Mouse (Mus musculus) retina, postnatal 1 day (tissue): ENCODE results near the gene Gm17657.
"Not testable (repeated sequence)": the region's sequence is repeated elsewhere in the genome, so short reads cannot be mapped to it uniquely, and the experiment has no call there.

Experiments used
- DNase-seq: peaks from one replicate; pipeline ENCODE4 v3.0.0-alpha.2; 2012

Gm17657 gene

GRCm38 (mm10) chr17:29500243-29500740 is 49.1 kb downstream of the Gm17657 start:
- no peak for DNase-seq

GRCm38 (mm10) chr17:29499511-29499910 is 49.9 kb downstream of the Gm17657 start:
- DNase-seq, result no peak

DNA sequence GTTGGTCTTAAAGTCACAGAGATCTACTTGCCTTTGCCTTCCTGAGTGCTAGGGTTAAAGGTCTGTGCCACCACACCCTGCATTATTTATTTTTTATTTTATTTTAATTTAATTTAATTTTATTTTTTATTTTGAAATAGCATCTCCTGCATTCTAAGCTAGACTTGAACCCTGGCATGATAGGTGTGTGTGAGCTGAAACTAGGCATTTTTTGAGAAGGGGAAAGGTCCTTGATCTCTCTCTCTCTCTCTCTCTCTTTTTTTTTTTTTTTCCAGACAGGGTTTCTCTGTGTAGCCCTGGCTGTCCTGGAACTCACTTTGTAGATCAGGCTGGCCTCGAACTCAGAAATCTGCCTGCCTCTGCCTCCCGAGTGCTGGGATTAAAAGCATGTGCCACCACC is 50.5 kb downstream of the Gm17657 start:
- DNase-seq, result not testable (repeated sequence)

DNA sequence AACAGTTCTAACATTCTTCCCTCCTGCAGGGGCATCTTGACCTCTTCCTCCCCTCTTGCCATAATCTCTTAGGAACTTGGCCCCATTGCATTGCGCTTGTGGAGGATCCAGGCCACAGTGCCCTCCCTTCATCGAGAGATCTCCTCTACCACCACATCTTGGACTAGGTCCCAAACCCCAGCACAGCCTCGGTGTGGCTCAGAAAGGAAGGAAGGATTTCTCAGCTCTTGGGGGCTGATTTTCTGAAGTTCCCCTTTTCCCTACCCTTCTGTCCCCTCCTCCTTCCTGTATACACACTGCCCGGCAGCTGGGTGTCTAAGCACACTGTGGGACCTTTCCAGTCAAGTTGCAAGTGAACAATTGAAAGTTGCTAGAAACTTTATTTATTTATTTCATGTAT is 51.4 kb downstream of the Gm17657 start:
- no peak for DNase-seq

DNA sequence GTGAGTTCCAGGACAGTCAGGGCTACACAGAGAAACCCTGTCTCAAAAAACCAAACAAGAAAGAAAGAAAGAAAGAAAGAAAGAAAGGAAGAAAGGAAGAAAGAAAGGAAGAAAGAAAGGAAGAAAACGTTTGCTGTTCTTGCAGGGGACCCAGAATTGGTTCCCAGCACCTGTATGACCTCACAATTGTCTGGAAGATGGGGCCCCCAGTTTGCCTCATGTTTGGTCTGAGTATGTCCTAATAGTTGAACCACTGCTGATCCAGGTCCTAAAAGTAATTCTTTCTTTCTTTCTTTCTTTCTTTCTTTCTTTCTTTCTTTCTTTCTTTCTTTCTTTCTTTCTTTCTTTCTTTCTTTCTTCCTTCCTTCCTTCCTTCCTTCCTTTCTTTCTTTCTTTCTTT is 52.0 kb downstream of the Gm17657 start:
- DNase-seq, result not testable (repeated sequence)

DNA sequence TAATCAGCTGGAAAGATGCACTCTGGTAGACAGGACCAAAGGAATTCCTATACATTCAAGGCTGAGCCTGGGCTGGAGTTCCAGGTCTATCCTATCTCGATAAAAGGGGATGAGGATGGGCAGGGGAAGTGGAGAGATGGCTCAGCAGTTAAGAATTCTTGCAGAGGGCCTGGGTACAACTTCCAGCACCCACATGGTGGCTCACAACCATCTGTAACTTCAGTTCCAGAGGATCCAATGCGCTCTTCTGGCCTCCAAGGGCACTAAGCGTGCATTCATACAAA is 52.4 kb downstream of the Gm17657 start:
- DNase-seq, result no peak

GRCm38 (mm10) chr17:29496211-29497070 is 53.0 kb downstream of the Gm17657 start:
- DNase-seq, result peak; percentile 25

GRCm38 (mm10) chr17:29494732-29495076 is 54.7 kb downstream of the Gm17657 start:
- no peak for DNase-seq

DNA sequence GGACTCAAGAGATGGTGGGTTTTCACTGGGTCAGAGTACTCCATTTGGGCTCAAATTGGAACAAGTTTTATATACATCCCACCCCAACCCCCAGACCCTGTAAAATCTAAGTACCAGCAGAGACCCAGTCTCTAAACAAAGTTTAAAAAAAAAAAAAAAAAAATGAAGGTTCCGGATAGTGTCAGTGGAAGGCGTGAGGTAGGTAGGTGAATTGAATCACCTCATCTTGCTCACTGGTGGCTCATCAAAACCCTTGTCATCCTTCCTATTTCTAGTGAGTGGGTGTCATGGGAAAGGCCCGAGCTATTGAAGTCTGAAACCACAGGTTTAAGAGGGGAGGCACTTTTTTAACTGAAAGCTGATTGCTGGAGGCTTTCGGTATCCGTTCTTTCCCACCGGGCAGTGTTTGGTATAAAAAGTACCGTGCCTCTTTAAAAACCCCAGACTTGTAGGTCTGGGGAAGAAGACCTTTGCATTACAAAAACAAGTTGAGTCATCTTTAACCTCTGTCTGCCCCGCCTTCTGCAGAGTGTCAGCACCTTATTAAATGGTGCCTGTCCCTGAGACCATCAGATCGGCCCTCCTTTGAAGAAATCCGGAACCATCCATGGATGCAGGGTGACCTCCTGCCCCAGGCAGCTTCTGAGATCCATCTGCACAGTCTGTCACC is 55.2 kb downstream of the Gm17657 start:
- DNase-seq, result no peak

GRCm38 (mm10) chr17:29493461-29493980 is 55.9 kb downstream of the Gm17657 start:
- DNase-seq, result no peak

DNA sequence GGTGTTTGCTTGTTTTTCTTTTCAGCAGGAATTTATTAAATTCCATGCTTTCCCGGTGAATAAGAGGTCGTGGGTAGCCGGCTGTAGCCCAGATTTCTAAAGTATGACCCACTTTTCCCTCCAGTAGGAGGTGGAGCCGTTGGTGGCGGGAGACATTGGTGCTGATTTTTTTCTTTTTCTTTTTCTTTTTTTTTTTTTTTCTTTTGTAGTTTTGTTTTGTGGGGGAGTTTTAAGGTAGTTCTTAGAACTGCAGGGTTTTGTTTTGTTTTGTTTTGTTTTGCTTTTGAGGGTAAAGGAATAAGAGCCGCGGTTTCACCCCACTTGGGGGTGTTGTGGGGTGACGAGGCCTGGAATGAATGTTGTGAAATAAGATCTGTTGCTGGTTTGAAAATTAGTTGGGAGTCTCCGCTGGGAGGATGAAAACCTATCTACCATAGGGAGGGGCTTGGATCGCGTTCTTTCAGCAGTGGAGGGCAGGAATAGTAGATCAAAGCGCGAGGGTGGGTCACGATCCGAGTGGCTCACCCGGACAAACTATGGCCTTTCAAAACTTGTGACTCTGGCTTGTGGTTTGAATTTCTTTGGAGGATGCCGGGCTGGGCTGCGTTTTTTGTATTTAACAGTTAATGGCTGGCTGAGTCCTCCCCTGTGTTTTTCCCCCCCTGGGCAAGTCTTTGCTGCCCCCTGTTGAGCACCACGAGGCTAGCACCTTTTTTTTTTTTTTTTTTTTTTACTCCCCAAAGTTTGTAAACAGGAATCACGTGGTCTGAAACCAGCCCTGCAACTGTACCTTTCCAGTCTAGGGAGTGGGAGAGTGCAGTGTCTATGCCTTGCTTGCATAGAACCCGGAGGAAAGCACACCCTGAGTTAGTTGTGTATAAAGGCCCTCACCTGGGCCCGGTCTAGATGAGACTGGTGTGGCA is 56.9 kb downstream of the Gm17657 start:
- peak; percentile 87 for DNase-seq

DNA sequence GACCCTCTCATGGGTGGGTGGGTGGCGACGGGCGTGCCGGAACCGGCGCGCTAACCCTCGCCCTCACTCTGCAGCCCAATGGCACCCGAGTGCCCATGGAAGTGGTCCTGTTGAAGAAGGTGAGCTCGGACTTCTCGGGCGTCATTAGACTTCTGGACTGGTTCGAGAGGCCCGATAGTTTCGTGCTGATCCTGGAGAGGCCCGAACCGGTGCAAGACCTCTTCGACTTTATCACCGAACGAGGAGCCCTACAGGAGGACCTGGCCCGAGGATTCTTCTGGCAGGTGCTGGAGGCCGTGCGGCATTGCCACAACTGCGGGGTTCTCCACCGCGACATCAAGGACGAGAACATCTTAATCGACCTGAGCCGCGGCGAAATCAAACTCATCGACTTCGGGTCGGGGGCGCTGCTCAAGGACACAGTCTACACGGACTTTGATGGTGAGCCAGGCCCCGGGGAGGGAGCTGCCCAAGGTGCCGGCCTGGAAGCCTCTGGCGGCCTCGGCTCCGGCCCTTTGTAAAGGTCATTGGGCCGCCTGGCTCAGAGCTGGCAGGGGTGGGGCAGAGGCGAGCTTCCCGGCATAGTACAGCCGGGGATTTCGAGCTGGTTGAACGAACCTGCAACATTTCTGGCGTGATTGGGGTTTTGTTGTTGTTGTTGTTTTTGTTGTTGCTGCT is 57.7 kb downstream of the Gm17657 start:
- peak; percentile 67 for DNase-seq

DNA sequence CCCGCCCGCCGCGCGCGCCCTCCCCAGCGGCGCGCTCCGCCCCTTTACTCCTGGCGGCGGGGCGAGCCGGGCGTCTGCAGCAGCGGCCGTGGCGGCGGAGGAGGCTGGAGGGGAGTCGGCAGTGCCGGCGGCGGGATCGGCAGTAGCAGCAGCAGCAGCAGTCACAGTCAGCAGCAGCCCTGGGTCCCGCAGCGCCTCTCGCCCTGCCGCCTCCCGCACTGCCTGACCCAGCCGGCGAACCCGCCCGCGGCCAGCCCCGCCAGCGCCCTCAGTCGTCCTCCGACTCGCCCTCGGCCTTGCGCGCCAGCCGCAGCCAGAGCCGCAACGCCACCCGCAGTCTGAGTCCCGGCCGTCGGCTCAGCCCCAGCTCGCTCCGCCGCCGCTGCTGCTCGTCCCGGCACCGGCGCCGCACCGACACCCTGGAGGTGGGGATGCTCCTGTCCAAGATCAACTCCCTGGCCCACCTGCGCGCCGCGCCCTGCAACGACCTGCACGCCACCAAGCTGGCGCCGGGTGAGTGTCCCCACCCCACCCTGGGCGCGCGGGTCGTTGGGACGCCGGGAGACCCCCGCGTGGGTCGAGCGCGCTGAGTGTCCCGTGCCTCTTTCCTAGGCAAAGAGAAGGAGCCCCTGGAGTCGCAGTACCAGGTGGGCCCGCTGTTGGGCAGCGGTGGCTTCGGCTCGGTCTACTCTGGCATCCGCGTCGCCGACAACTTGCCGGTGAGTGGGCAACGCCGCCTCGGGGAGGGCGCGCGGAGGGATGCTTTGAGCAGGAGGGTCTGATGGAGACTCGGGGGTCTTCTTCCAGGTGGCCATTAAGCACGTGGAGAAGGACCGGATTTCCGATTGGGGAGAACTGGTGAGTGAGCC is 58.5 kb downstream of the Gm17657 start, which contains the start of gene Pim1:
TSS of gene Pim1 (plus strand) at position 41 of the 869 bp plus-strand sequence.
- peak; percentile 72 for DNase-seq

DNA sequence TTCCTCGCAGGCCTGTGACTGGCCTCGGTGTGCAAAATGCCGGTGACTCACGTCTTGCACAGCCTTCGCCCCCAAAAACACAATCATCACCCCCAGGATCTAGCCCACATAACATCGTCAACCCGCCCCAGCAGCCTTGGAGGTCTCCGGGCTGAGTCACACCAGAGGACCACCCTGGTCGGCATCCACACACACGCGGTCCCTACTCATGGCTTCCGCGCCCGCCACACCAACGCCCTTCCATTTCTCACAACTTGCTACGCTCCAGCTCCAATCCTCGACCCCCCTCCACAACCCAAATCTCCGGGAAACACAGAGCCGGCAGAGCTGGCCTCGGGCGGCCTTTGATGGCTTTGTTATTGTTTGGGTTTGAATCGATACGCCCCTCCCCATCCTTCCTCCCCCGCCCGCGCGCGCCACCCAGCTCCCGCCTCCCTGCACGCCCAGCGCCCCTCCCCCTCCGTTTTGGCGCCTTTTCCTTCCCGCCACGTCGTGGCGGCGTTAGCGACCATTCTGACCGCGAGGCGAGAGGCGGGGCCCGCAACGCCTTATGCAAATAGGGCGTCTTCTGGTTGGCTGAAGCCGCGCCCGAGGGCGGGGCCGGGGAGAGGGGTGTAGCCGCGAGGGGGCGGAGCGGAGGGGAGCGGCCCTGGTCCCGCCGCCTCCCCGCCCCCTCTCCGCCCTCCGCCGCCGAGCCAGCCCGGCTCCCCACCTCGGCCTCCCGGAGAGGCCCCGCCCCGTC is 59.3 kb downstream of the Gm17657 start:
- peak; percentile 100 for DNase-seq

DNA sequence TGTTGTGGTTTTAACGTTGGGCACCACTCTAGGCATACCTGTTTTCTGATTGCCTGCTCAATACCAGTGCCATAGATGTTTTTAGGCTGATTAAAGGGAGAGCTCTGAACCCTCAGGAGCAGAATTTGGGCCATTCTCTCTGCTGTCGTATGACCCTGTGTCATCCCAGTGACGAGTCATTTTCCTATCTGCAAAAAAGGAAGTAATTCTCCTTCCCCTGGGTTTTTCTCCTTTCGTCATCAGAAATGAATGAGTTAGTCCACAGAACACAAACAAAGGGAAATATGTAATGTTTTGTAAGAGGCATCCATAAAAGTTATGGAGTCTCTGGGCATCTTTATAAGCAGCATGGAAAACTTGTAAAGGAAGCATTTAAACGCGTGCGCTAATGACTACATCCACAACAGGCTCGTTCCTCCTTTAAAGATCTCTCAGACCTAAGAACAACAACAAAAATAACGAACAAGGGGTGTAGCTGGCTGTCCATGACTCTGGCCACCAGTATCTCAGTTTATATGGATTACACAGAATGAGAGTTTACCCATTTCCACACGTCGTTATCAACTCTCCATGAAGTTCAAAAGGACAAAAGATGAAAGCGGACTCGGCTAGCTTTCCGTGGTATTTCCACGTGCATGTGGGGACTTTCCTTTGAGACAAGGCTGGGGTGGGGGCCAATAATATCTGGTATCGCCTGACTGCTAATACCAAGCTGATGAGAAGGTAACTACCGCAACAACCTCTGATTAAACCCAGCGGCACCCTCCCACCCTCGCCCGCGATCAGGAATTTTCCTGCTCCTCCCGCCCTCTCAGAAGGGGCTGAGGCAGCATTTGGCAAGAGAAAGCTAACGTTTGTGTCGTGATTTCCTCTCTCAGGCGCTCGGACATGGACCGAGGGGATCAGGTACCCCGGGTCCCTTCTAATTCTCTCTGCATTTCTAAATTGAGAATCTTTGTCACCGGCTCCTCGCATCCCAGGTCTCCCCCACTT is 60.2 kb downstream of the Gm17657 start:
- DNase-seq, result no peak

- DNase-seq, result no peak
Observed at GRCm38 (mm10) chr17:29488257-29488977, 61.0 kb downstream of the Gm17657 start.

DNA sequence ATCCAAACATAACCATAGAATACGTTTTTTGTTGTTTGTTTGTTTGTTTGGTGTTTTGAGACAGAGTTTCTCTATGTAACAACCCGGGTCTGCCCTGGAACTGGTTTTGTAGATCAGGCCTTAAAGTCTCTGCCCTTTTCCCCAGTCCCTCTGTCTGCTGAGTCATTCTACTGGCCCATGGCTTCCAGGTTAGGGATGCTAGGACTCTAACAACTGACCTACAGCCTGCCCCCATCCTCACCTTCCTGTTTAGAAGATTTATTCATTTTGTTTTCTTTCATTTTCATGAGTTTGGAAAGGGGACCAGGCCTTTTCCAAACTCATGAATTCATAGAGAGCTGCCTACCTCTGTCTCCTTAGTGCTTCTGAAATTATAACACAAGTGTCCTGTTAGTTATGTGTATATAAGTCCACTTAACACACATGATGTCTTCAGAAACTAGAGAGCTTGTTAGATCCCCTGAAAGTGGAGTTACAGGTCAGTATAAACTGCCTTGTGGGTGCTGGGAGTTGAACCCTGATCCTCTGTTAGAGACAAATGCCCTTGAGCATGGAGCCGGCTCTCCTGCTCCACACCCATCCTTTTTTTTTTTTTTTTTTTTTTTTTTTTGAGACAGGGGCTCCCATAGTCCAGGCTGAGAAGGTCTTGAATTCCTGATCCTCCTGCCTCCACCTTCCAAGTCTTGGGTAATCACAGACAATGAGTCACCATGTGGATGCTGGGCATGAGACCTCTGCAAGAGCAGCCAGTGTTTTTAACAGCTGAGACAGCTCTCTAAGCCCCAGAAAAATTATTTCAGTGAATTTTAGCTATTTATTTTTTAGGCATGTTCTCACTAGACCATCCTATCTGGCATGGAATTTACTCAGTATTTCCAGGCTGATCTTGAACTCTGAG is 63.9 kb downstream of the Gm17657 start:
- DNase-seq, result no peak

DNA sequence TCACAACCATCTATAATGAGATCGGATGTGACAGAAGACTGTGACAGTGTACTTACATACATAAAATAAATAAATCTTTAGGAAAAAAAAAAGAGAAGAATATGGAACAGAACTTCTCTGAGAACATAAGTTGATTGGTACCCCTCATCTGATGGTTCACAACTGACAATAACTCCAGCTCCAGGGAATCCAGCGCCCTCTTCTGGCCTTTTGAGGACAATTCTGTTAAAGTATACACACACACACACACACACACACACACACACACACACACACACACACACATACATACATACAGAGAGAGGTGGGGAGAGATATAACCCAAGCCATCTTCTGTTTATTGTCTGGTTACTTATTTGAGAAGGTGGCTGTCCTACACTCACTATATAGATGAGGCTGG is 65.0 kb downstream of the Gm17657 start:
- no peak for DNase-seq
